Mouse (Mus musculus) hindbrain, embryonic 11.5 days (tissue): ENCODE data around the gene Ptpn9. TPM values are rescaled to one million over a fixed set of nuclear protein-coding genes. Genes with fewer than 3 reads are reported as not detected.
"Not testable (repeated sequence)": the region's sequence is repeated elsewhere in the genome, so short reads cannot be mapped to it uniquely, and the experiment has no call there.

Experiments
- ATAC-seq: fragments of 200-750 bp; cut with Nextera tagmentation; 2 replicates; pipeline ENCODE4 v1.8.0; 2017; ENCODE audit warnings: mild to moderate bottlenecking, moderate TSS enrichment, moderate library complexity; ENCODE audit not compliant: low FRiP score
- DNase-seq: peaks from one replicate; pipeline ENCODE4 v3.0.0-alpha.2; 2015; ENCODE audit warnings: low spot score
- H3K27ac ChIP-seq: fragments of 300-500 bp; sonication (generic); 2 replicates; pipeline ENCODE4 v1.5.1; 2014; ENCODE audit warnings: mild to moderate bottlenecking, low read depth, low read length
- H3K27me3 ChIP-seq: fragments of 300-500 bp; sonication (generic); 2 replicates; pipeline ENCODE4 v1.6.1; 2014; ENCODE audit warnings: mild to moderate bottlenecking, low read length, moderate library complexity, mixed read lengths; ENCODE audit not compliant: control insufficient read depth, insufficient read depth
- H3K36me3 ChIP-seq: fragments of 300-500 bp; sonication (generic); 2 replicates; pipeline ENCODE4 v1.6.1; 2014; ENCODE audit warnings: mild to moderate bottlenecking, low read length, moderate library complexity, mixed read lengths; ENCODE audit not compliant: control insufficient read depth, insufficient read depth
- H3K4me1 ChIP-seq: fragments of 300-500 bp; sonication (generic); replicated peaks from 2 replicates; pipeline ENCODE4 v1.6.1; 2014; ENCODE audit warnings: low read length, mixed read lengths; ENCODE audit not compliant: control insufficient read depth, insufficient read depth
- H3K4me2 ChIP-seq: fragments of 300-500 bp; sonication (generic); replicated peaks from 2 replicates; pipeline ENCODE4 v1.6.1; 2014; ENCODE audit warnings: mild to moderate bottlenecking, low read depth, low read length
- H3K4me3 ChIP-seq: fragments of 300-500 bp; sonication (generic); 2 replicates; pipeline ENCODE4 v1.5.1; 2014; ENCODE audit warnings: low read depth, low read length
- H3K9ac ChIP-seq: fragments of 300-500 bp; sonication (generic); 2 replicates; pipeline ENCODE4 v1.6.1; 2014; ENCODE audit warnings: low read depth, low read length
- H3K9me3 ChIP-seq: fragments of 300-500 bp; sonication (generic); 2 replicates; pipeline ENCODE4 v1.6.1; 2016; ENCODE audit warnings: low read length; ENCODE audit not compliant: control insufficient read depth
- WGBS: fragments of 180-500 bp; shearing (Covaris S2); extraction: QIAGEN DNeasy Blood & Tissue Kit; methylation state at CpG from one replicate; pipeline ENCODE4 v1.1.7; 2014; 5-methylcytosine and 5-hydroxymethylcytosine counted together
- polyA plus RNA-seq: library from polyadenylated mRNA; unstranded; fragments of >200 nt; fragmentation: Nextera tagmentation; extraction: Ambion mirVana; gene quantifications from 2 replicates; pipeline ENCODE4 v1.2.1, GENCODE M21; 2014

Gene Ptpn9
- polyA plus RNA-seq, 1 experiment from 2014 or later = 28.1 TPM

- no peak for DNase-seq
- Histone ChIP-seq H3K4me2 (no peak overlapping the region), H3K27ac (no peak overlapping the region), H3K36me3 (0 out of 2 replicates have a peak, but pooled peaks cover 5% of the 10 kb centered on the region), H3K4me1 (no peaks in the 10 kb centered on the region), H3K9me3 (no peaks in the 10 kb centered on the region), H3K9ac (no peak overlapping the region), H3K4me3 (no peak overlapping the region), H3K27me3 (no peaks in the 10 kb centered on the region)
- 90% methylated on average over 3 of the region's 3 CpGs for WGBS
- ATAC-seq = no peak
These were observed 33.1 kb upstream of the Ptpn9 start for GRCm38 (mm10) chr9:56961591-56961990.

GRCm38 (mm10) chr9:56970158-56970557, 24.6 kb upstream of the Ptpn9 start:
- WGBS = 79% methylated on average over 2 of the region's 2 CpGs

GRCm38 (mm10) chr9:56973960-56974524, 20.7 kb upstream of the Ptpn9 start:
- H3K27me3 ChIP-seq = no peaks in the 10 kb centered on the region
- 93% methylated on average over 7 of the region's 8 CpGs for WGBS
- no peaks in the 10 kb centered on the region for H3K36me3 ChIP-seq
- H3K4me2 ChIP-seq = no peak overlapping the region
- DNase-seq (no peak), ATAC-seq (no peak)
- H3K4me1 ChIP-seq = no peaks in the 10 kb centered on the region
- H3K9ac ChIP-seq = no peak overlapping the region
- no peaks in the 10 kb centered on the region for H3K9me3 ChIP-seq
- H3K27ac ChIP-seq = no peak overlapping the region
- no peak overlapping the region for H3K4me3 ChIP-seq

More at GRCm38 (mm10) chr9:56970158-56970557, 24.6 kb upstream of the Ptpn9 start:
- Histone ChIP-seq H3K4me1 (no peaks in the 10 kb centered on the region), H3K36me3 (no peaks in the 10 kb centered on the region), H3K9ac (no peak overlapping the region), H3K27me3 (no peaks in the 10 kb centered on the region), H3K4me2 (no peak overlapping the region), H3K9me3 (no peaks in the 10 kb centered on the region), H3K4me3 (no peak overlapping the region), H3K27ac (no peak overlapping the region)
- ATAC-seq (no peak), DNase-seq (no peak)

- Histone ChIP-seq H3K36me3 (no peaks in the 10 kb centered on the region), H3K9ac (no peak overlapping the region), H3K27me3 (no peaks in the 10 kb centered on the region), H3K4me3 (no peak overlapping the region), H3K4me2 (no peak overlapping the region), H3K27ac (no peak overlapping the region), H3K9me3 (no peaks in the 10 kb centered on the region), H3K4me1 (no peaks in the 10 kb centered on the region)
- no peak for ATAC-seq
- no peak for DNase-seq
- WGBS = 83% methylated on average over 3 of the region's 3 CpGs
These were observed 19.5 kb upstream of the Ptpn9 start for GRCm38 (mm10) chr9:56975199-56975598.

GRCm38 (mm10) chr9:56980186-56980585, 14.5 kb upstream of the Ptpn9 start:
- no peak overlapping the region for H3K4me3 ChIP-seq
- WGBS = 88% methylated on average over 6 of the region's 6 CpGs
- no peak overlapping the region for H3K4me2 ChIP-seq
- H3K36me3 ChIP-seq = no peaks in the 10 kb centered on the region
- no peaks in the 10 kb centered on the region for H3K27me3 ChIP-seq
- no peaks in the 10 kb centered on the region for H3K4me1 ChIP-seq
- no peaks in the 10 kb centered on the region for H3K9me3 ChIP-seq
- no peak overlapping the region for H3K27ac ChIP-seq
- ATAC-seq (no peak), DNase-seq (no peak)
- no peak overlapping the region for H3K9ac ChIP-seq

GRCm38 (mm10) chr9:56981502-56981901, 13.2 kb upstream of the Ptpn9 start:
- H3K4me2 ChIP-seq = no peak overlapping the region
- no peak overlapping the region for H3K4me3 ChIP-seq
- ATAC-seq (no peak), DNase-seq (no peak)
- H3K4me1 ChIP-seq = no peaks in the 10 kb centered on the region
- H3K27ac ChIP-seq = no peak overlapping the region
- no peaks in the 10 kb centered on the region for H3K9me3 ChIP-seq
- 65% methylated on average over 1 of the region's 1 CpGs for WGBS
- no peak overlapping the region for H3K9ac ChIP-seq
- H3K27me3 ChIP-seq = no peaks in the 10 kb centered on the region
- no peaks in the 10 kb centered on the region for H3K36me3 ChIP-seq

GRCm38 (mm10) chr9:56995198-56996027, 690 bp downstream of the Ptpn9 start:
- Histone ChIP-seq H3K36me3 (no peaks in the 10 kb centered on the region), H3K4me3 (peak overlapping the region; percentile 95), H3K4me1 (no peaks in the 10 kb centered on the region), H3K4me2 (peak overlapping the region; percentile 74), H3K9me3 (no peaks in the 10 kb centered on the region), H3K27me3 (no peaks in the 10 kb centered on the region), H3K27ac (peak overlapping the region; percentile 96), H3K9ac (peak overlapping the region; percentile 96)
- WGBS = under 1% methylated on average over 61 of the region's 80 CpGs
- ATAC-seq = peak; percentile 75
- peak; percentile 78 for DNase-seq

GRCm38 (mm10) chr9:56996028-56996346, 1.3 kb downstream of the Ptpn9 start:
- DNase-seq = peak; percentile 64
- 0% methylated on average over 4 of the region's 5 CpGs for WGBS

GRCm38 (mm10) chr9:56997206-56997605, 2.5 kb downstream of the Ptpn9 start:
- ATAC-seq, H3K4me2 ChIP-seq: not testable (repeated sequence)

More at GRCm38 (mm10) chr9:56996028-56996346, 1.3 kb downstream of the Ptpn9 start:
- 0 out of 2 replicates have a peak, but pooled peaks have one; percentile 10 for ATAC-seq
- peak overlapping the region; percentile 95 for H3K4me3 ChIP-seq
- no peaks in the 10 kb centered on the region for H3K27me3 ChIP-seq
- peak overlapping the region; percentile 96 for H3K27ac ChIP-seq
- peak overlapping the region; percentile 74 for H3K4me2 ChIP-seq
- H3K9ac ChIP-seq = peak overlapping the region; percentile 96
- H3K36me3 ChIP-seq = no peaks in the 10 kb centered on the region
- no peaks in the 10 kb centered on the region for H3K4me1 ChIP-seq
- H3K9me3 ChIP-seq = no peaks in the 10 kb centered on the region

More at GRCm38 (mm10) chr9:56997206-56997605, 2.5 kb downstream of the Ptpn9 start:
- H3K9ac ChIP-seq, H3K27me3 ChIP-seq, H3K4me3 ChIP-seq, H3K4me1 ChIP-seq, H3K27ac ChIP-seq, H3K9me3 ChIP-seq, H3K36me3 ChIP-seq: not testable (repeated sequence)
- DNase-seq = peak; percentile 4
- WGBS = 92% methylated on average over 1 of the region's 1 CpGs
